Mouse (Mus musculus): ENCODE results near the gene Pigf.

GRCm38 (mm10) chr17:87024491-87025242 lies 539 bp downstream of the Pigf start:
- TF ChIP-seq CTCF (IDR thresholded peaks at IDR 0.05; ENCODE audit: low read depth) (no peak), EP300 (IDR thresholded peaks at IDR 0.05; ENCODE audit: low read depth) (no peak)
